ENCODE assay signal across 9 mouse cellular contexts in the genomic region with DNA sequence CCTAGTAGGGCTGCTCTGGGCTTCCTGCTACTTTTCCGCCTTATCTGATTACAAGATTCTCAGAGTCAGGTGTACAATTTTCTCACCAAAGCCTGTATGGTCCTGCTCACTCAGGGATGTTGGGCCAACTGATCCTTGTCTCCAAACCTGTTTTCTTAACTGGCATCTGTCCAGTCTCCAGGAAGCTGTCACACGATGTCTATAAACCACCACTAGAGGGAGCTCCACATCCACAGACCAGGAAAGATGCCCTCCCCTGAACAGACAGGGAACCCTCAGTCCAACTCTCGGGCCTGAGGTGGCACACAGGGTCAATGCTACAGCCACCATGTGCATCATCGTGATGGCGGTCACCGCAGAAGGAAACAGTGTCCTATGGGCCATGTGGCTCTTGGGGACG. TPM values are rescaled to one million over a fixed set of nuclear protein-coding genes. Genes with fewer than 3 reads are reported as not detected.
A peak's percentile ranks its signal among the peaks of the same experiment; 100 is the strongest.
DNase-seq lines count a peak whose midpoint lies in the region; ATAC-seq and TF ChIP-seq lines count a peak whose summit lies in the region.
"Had no signal": no experiment of that assay in that cellular context is flagged by ENCODE, and none has a peak within 500 bp of the region (broad histone marks: within the 10 kb centered on the region; RNA-seq: fewer than 3 reads in every experiment).

No protein-coding gene starts in this region.

- peaks cover 8% of the 10 kb centered on the region; the same call in 1 of the 2 replicates for H3K27me3 ChIP-seq in limb, embryonic 10.5 days (ENCODE audit: low read depth, poor library complexity, severe bottlenecking)
- H3K27me3 ChIP-seq in midbrain, postnatal 0 days (ENCODE audit: insufficient read depth, low read length), result no peaks in the 10 kb centered on the region

- H3K4me2 ChIP-seq in midbrain, postnatal 0 days (ENCODE audit: low read depth, low read length, poor library complexity, severe bottlenecking), result no peak overlapping the region
- H3K4me2 ChIP-seq: heart, embryonic 13.5 days had no signal

- WGBS in limb, embryonic 10.5 days, result 30% methylated on average over 7 of the region's 7 CpGs
- 25% methylated on average over 7 of the region's 7 CpGs for WGBS in midbrain, postnatal 0 days

- DNase-seq in urinary bladder, postnatal 14 days (ENCODE audit: low spot score), result peak; percentile 71
- no peak for DNase-seq in urinary bladder, postnatal 10 days (ENCODE audit: low spot score)
- DNase-seq in c-Kit-positive CD71-negative TER-119-negative erythroid progenitor cells, embryonic 14.5 days (ENCODE audit: low read depth), result peak; percentile 44
- peak; percentile 15 for DNase-seq in fibroblast of lung, adult 2 months (ENCODE audit: low read depth)
- DNase-seq in induced T-regulatory cell, adult 2 months (ENCODE audit: low read depth), result peak; percentile 78
- peak; percentile 74 for DNase-seq in limb, embryonic 10.5 days (ENCODE audit: low spot score)
- DNase-seq in midbrain, postnatal 0 days (ENCODE audit: low spot score), result peak; percentile 83
- peak; percentile 36 for DNase-seq in testis, postnatal 14 days (ENCODE audit: low spot score)

- H3K4me1 ChIP-seq in limb, embryonic 10.5 days, result no peaks in the 10 kb centered on the region
- no peaks in the 10 kb centered on the region for H3K4me1 ChIP-seq in midbrain, postnatal 0 days (ENCODE audit: insufficient read depth, low read length)
- H3K4me1 ChIP-seq: heart, embryonic 13.5 days had no signal

- no peak overlapping the region for H3K4me3 ChIP-seq in limb, embryonic 10.5 days
- H3K4me3 ChIP-seq in midbrain, postnatal 0 days (ENCODE audit: low read depth, low read length), result no peak overlapping the region
- H3K4me3 ChIP-seq: heart, embryonic 13.5 days had no signal

- H3K9ac ChIP-seq in midbrain, postnatal 0 days (replicated peaks; ENCODE audit: low read length, poor library complexity, severe bottlenecking), result no peak overlapping the region
- H3K9ac ChIP-seq: heart, embryonic 13.5 days had no signal

- H3K9me3 ChIP-seq in limb, embryonic 10.5 days (replicated peaks), result no peaks in the 10 kb centered on the region
- H3K9me3 ChIP-seq in midbrain, postnatal 0 days (ENCODE audit: low read length), result no peaks in the 10 kb centered on the region
- H3K9me3 ChIP-seq: heart, embryonic 13.5 days had no signal

- no peak overlapping the region for H3K27ac ChIP-seq in limb, embryonic 10.5 days
- H3K27ac ChIP-seq in midbrain, postnatal 0 days (ENCODE audit: low read depth, low read length), result no peak overlapping the region
- H3K27ac ChIP-seq: heart, embryonic 13.5 days had no signal

- no peaks in the 10 kb centered on the region for H3K36me3 ChIP-seq in limb, embryonic 10.5 days
- peaks cover 70% of the 10 kb centered on the region for H3K36me3 ChIP-seq in midbrain, postnatal 0 days (ENCODE audit: insufficient read depth, low read length)
- H3K36me3 ChIP-seq: heart, embryonic 13.5 days had no signal

- TF ChIP-seq CTCF in midbrain, postnatal 0 days (IDR thresholded peaks at IDR 0.05), result peak; percentile 98

- ATAC-seq in midbrain, postnatal 0 days (ENCODE audit: low FRiP score), result peak; percentile 46

RNA-seq across cellular contexts. Expression of gene Sec13, which starts 21.1 kb away (rescaled TPM):
- 309 and 316 TPM in 2 replicates for polyA plus RNA-seq in limb, embryonic 10.5 days (2016; fragmentation: Nextera tagmentation; extraction: Ambion mirVana)
- 104 and 112 TPM in 2 replicates for total RNA-seq in midbrain, postnatal 0 days (2014; rRNA removed)
- 145 and 153 TPM in 2 replicates for polyA plus RNA-seq in midbrain, postnatal 0 days (2015; fragmentation: Nextera tagmentation; extraction: Ambion mirVana)

RNA-seq across cellular contexts. Expression of gene Ghrl, which starts 42.0 kb away (rescaled TPM):
- not detected in 2 replicates for polyA plus RNA-seq in limb, embryonic 10.5 days (2016; fragmentation: Nextera tagmentation; extraction: Ambion mirVana)
- not detected in 2 replicates for total RNA-seq in midbrain, postnatal 0 days (2014; rRNA removed)
- 0.47 TPM in 1 of 2 replicates, not detected in the other for polyA plus RNA-seq in midbrain, postnatal 0 days (2015; fragmentation: Nextera tagmentation; extraction: Ambion mirVana)
- polyA plus RNA-seq: heart, embryonic 13.5 days had no signal
